Mouse (Mus musculus) urinary bladder, postnatal 25 days (tissue): ENCODE measurements around the gene Tspan12.
"Not testable (repeated sequence)": the region's sequence is repeated elsewhere in the genome, so short reads cannot be mapped to it uniquely, and the experiment has no call there.

Experiments
- DNase-seq: peaks from one replicate; pipeline ENCODE4 v3.0.0; 2022; ENCODE audit warnings: low spot score

The Tspan12 gene

DNA sequence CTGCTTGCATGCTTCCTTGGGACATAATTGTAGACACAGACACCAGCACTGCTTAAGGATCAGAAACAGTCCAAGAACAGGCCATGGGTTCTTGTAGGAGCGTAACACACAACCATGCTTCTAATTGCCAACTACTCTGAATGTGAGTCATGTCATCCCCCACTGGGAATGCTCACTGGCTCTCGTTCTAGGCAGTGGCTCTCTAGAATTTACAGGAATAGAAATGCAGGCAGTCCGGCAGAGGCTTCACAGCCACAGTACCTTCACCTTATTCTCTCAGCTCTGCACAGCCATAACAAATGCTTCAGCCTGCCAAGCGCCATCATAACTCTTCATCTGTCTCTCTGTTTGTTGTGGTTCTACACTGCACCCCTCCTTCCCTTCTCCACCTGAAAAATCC lies 23.9 kb downstream of the Tspan12 start:
- no peak for DNase-seq

DNA sequence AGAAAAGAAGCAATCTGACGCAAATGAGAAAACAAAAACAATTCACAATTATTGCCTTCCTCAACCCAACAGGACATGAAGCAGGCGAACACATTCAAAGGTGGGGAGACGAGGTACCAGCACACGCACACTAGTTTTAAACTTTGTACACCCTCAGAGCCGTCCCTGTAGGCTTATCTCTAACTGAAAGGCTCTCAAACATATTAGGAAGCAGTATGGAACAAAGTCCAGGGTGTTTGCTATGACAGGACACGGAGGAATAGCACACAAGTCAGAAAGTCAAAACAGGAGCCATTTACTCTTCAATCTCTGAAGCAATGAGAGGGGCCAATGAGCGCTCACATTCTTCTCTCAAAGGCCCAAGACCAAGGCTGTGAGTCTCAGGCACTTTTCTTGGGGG lies 24.3 kb downstream of the Tspan12 start:
- no peak for DNase-seq

DNA sequence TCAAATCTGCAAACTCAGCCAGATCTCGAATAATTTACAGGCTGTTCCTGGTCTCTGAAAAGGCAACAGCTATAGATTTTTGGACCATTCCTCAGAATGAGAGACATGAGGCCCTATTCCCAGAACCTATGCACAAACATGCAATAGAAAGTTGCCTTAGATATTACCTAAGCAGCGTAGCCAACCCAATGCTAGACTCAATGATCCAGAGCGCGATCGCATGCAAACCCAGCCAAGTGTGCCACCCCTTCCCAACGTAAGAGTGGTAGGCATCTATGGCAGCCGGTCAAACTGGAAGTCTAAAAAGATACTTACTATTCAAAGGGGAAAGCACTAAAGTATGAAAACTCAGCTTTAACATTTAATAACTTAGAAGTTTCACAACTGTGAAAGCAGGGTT lies 28.6 kb downstream of the Tspan12 start:
- no peak for DNase-seq

DNA sequence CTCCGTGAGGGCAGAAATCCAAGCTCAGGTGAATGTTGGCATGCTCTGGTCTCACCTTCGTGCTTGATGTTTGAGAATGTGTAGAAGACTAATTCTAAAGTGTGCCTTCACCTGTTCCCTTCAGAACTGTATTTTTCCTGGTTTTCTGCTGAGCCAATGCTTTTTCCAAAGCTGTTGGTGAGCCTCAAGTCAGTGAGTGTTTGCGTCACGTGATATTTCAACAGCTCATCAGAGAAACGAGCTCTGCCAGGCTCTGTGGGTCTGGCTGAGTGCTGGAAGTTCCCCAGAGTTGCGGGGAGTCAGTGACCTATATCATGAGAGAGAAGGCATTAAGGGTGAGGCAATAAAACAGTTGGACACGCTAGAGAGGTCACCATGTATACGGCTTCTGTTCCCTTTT lies 29.0 kb downstream of the Tspan12 start:
- no peak for DNase-seq

DNA sequence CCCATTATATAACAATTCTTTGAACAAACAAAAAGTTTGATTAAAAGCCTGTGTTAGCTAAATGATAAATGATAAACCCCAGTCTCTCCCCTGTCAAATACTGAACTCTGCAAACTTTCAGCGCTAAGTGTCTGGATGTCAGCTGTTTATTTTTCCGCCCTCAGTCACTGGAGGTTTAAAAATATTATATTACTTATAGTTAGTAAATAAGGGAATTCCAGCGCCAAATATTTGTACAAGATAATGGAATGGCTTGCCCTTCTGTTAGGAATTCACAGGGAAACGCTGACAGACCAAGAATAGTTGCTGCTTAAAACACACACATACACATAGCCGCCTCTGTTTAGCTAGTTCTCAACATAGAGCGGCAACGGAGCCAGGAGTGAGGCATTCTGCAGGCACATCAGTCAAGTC lies 29.6 kb downstream of the Tspan12 start:
- no peak for DNase-seq

DNA sequence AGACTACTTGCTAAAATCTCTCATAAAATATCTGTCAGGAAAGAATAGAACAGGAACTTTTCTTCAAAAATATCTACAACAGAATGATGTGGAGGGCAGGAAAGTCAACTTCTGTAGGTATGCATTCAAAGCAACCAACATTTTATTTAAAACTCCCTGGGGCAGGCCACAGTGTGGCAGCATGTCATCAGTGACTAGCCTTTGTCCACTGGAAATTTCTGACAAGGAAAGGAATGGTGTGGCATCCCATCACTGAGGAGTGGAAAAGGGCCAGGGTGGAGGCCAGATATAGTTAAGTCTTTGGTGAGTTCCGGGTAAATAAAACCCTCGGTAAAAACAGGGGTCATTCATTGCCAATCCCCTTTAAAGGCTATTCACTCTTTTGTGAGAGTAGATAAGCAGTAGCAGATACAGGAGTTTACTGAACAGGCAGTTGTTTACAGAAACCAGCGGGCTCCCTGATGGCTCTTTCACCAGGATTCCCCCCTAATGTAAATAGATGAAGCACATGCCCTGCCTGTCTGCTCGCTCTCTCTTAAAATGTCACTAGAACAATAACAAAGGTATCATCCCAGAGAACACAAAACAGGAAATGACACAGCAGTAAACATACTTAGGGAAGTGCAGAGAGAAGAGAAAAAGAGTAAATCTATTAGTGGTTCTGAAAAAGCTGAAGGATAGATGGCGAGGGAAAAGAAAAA lies 34.1 kb downstream of the Tspan12 start:
- DNase-seq = no peak

DNA sequence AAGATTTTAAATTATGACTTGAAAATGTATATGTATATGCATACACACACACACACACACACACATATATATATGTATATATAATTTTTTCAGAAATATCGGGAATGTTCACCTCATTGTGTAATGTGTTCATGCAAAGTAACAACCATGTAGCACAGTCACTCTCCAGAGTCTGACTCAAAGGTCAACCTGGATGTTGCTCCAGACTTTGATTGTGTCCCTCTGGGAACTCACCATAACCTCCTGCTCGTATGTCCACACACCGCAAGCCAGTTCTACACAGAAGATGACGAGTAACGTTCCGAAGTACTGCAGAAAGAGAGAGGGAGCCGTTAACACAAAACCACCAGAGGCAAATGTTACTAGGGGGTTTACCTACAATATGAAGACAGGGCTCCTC lies 46.3 kb downstream of the Tspan12 start:
- no peak for DNase-seq

DNA sequence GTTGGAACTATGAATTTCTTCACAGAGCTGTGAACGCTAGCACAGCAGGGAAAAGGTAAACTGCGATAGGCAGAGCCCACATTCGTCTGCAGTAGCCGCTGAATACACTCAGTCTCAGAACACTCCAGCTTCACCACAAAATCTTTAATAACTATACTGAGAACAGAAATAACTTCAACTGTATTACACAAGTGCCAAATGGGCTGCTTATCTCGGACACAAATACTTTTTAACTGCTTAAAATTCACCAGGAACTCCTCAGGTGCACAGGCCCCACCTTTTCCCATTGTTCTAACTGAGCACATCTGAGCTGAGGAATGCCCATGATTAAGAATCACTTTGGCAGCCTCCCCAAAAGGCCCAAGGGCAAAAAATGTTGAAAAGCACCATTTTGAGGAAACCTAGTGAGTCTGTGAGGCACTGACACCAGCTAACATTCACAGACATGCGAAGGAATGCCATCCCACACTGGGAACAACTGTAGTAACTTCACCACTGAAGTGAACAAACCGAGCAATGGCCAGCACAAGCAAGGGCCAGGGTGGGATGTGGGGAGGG lies 47.2 kb downstream of the Tspan12 start:
- no peak for DNase-seq

DNA sequence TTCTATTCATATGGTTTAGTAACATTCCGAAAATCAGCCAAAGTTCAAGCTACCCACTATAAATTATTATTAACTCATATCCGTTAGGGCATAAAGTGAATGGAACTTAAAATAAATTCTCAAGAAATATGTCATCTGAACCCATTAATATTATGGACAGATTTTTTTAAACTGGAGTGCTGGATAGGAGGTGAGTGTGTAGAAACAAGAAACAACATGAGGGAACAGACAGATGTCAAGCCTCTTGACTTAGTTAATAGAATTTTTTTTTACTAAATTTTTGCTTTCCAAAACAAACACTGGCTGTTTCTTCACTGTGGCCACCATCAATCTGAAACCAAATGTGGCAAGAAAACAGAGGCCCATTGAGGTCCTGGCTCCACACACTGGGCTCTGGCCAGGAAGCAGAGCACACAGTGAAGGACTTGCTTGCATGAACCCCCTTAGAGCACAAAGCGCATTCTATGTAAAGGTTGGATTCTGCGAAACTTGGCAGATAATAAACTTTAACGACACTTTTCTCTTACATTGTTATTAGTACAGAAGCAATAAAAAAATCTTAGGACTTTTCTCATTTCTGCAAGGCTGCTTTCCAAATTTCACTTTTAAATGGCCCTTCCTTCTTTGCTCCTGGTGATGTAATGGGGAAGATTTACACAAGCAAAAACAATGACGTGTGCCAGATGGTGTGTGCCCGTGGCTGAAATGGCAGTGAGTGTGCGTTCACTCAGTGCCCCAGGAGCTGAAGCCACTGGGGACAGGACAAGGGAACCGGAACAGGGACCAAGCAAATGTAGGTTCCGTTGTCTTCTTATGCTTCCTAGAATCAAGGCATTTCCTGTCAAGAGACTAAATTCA lies 48.6 kb downstream of the Tspan12 start:
- DNase-seq = no peak

DNA sequence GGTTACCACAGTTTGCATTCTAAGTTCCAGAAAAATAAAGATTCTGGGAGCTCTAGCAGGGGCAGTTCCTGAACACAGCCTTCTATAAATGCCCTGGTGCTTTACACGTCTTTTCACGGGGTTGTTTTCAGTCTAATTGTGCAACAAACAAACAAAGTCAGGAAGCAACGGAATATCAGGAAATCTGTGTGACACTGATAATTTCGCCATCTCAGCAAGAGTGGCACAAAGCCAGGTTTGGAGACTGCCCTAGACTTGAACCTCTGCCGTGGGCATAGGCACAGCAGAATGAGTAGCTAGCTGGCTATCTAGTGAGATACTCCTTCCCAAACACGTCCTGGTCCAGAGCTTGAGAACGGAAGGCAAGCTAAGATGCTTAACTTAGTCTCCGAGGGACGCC lies 53.7 kb downstream of the Tspan12 start:
- no peak for DNase-seq

DNA sequence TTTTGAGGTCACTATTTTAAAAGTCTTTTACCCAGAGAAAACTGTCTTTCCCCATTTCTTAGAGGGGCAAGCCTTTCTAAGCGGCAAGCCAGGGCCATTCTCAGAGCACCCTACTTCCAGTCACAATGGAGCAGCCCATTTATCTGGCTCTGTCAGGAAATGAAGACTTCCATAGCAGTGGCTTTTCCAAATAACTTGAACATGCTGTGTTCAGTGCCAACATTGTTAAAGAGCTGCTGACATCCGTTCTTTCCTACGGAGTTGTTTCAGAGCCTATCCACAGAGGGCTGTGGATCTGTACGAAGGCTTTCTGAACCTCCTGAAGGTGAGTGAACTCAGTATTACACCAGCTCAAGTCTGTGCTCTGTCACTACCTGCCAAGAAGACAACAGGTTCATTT lies 55.2 kb downstream of the Tspan12 start:
- DNase-seq = no peak

DNA sequence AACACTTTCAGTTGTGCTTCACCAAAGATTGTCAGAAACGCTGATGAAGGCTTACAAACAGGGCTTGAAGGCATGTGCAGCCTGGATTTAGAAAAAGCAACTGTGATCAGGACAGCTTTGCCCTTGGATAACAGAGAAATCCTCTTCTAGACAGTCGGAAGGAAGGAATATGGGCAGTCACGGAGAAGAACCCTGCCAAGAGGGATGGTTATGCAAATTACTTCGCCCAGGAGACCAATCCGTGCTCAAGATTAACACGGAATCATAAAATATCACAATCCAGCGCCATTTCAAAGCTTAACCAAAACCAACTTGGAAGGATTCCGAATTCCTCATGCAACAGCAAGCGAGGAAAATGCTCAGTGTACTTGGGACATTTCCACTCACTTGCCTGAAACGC lies 55.9 kb downstream of the Tspan12 start:
- DNase-seq = no peak

DNA sequence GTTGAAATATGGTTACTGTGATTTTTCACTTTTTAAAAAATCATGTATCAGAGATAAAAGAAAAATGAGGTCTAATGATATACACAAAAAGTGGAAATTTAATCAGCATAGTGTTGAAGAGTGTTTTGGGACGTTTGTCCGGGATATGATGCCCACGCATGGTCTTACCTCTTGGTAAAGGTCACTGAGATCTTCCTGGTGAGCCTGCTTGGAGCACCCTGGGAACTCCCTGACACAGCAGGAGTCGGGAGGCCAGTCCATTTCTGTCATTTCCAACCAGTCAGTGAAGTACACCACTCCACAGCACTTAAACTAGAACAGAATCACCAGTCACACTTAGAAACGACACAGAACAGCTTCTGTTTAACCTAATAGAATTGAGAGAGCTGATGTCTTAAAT lies 56.9 kb downstream of the Tspan12 start:
- DNase-seq = no peak

DNA sequence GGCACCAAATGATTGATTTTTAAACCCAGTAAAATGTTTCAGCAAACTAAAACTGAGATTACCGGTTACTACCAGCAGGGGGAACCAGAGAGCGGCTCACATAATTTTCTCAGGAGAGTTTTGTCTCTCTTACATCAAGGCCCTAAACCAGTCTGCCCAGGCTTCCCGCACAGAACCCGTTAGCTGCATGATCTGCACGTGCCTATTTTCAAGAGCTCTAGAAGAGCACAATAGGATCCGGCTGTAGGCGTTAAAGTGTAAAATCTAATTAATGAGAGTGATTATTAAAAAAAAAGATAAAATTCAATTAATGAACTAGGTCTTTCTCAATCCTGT lies 57.3 kb downstream of the Tspan12 start:
- peak; percentile 56 for DNase-seq

DNA sequence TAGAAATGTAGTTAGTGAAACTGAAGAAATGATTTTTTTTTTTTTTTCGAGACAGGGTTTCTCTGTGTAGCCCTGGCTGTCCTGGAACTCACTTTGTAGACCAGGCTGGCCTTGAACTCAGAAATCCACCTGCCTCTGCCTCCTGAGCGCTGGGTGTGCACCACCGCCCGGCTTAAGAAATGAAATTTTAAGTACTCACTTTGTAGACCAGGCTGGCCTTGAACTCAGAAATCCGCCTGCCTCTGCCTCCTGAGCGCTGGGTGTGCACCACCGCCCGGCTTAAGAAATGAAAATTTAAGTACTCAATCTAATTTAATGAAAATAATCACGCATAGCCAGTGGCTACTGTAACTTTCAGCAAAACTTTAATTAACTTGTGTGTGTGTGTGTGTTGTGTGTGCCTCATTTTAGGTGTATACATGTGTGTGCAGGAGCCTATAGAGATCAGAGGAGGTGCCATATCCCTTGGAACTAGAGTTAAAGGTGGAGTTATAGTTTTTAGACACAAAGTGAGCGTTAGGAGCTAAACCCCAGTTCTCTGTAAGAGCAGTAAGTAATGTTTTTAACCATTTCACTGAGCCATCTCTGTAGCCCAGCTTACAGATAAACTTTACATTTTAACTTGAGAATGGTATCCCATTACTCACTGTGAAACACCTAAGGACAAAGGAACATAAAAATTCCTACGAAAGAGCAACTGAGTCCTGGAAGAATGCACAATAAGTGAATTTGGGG lies 57.8 kb downstream of the Tspan12 start:
- no peak for DNase-seq

DNA sequence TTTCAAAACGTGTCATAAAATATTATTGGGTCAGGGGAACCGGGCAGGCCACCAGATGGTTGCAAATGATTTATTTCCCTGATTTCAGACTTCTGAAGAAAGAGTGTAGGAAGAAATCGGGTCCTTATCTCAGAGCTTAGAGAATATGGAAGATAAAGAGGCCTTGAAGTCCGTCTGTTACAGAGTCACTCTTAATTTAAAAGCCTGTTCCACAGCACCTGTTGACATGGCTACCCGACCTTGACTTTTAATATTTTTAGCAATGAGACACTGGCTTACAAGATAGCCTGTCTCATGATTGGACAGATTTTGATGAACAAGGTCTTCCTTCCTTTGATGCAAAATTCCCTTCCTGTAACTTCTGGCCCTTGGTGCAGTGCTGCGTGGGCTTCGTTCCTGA lies 61.0 kb downstream of the Tspan12 start:
- no peak for DNase-seq

DNA sequence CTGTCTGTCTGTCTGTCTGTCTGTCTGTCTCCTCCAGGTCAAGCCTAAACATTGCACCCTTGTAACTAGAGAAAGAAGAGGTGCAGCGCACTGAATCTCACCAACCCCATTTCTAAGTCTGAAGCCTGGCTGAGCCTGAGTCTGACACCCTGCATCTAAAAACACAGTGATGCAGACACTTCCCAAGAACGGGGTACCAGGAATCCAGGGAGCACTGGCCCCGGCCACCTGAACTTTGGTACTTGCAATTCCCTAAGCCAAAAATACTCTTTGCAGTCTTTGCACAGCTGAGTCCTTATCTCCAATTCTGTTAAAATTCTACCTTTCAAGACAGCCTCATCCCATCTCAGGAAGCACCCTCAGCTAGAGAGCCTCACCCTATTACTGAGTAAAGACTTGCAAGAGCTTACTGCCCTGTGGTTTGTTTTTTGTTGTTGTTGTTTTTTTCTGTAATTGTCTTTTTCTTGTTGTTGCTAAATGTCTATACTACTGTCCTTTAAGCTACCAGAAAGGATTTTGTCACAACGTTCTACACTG lies 61.7 kb downstream of the Tspan12 start:
- DNase-seq = no peak

DNA sequence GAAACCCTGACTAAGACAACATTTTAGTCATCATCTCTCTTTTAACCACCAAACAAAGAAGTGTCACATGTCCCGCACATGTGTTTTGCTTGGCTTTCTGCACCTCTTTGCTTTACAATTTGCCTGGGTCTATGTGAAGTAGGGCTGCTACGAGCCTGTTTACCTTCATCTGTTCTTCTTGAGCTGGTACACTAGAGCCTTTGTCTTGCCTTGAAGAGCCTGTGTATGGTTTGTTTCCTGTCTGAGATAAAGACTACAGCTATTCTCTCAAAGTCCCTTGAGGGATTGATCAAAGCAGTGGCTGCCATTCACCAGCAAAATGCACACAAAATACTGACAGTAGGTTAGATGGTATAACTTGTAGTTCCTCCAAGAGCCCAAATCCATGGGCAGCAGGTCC lies 62.3 kb downstream of the Tspan12 start:
- no peak for DNase-seq

DNA sequence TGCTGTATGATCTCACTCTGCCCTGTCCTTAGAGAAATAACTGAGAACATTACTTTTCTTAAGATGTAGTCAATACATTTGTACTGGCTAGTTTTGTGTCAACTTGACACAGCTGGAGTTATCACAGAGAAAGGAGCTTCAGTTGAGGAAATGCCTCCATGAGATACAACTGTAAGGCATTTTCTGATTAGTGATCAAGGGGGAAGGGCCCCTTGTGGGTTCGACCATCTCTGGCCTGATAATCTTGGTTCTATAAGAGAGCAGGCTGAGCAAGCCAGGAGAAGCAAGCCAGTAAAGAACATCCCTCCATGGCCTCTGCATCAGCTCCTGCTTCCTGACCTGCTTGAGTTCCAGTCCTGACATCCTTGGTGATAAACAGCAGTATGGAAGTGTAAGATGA lies 62.7 kb downstream of the Tspan12 start:
- DNase-seq = not testable (repeated sequence)

DNA sequence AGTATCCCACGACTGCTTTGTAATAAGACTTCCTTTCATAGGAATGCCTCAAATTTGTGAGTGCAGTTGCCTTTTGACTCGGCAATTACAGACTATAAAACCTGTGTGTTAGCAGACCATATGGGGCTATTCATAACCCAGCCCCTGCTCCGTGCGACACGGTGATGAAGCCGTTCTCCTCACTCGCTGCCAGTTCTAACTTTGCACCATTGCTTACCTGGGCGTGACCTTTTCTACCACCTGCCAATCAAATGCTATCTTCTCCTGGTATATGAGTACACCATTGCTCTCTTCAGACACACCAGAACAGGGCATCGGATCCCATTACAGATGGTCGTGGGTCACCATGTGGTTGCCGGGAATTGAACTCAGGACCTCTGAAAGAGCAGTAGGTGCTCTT lies 64.6 kb downstream of the Tspan12 start:
- DNase-seq = no peak

DNA sequence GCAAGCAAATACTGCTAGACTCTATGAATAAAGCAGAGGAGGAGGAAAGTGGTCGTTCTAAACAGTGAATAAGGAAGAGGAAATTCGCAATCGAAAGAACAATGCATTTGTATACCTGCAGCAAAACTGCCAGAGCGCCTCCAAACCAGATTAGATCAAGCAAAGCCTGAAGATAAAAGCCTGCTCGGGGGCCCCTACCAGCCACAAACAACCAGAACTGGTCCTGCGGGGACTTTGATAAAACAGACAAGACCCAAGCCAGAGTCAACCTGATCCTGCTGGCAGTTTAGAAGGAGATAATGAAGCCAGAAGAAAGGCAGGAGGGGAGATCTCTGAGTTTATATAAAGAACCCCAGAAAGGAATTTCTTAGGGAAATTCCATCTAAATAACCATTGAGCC lies 65.0 kb downstream of the Tspan12 start:
- DNase-seq = no peak

DNA sequence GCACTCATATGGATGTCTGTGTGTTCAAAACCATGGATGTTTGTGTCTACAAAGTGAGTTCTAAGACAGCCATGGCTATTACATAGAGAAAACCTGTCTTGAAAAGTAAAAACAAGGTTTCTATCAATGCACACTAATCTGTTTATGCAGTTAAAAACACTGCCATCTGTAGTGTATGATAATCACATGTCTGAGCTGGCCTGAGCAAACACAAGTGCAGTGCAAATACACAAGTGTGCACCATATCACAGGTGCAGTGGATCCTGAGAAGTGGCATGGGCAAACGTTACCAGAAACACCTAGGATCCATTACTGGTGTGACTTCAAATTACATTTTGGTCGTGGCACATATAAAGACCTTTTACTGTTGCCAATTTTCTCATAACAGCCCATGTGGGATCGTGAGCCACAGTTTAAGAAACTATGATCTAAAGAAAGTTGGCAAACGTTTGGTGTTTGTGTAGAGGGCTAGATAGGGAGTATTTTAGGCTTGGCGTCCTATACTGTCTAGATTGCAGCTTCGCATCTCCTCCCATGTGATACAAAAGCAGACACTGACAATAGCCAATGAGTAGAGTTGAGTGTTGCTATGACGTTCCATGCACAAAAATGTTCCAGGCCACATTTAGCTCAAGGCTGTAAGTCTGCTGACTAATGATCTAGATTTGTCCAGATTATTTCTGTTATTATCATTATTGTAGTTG lies 78.0 kb downstream of the Tspan12 start:
- DNase-seq = no peak
